Comparison of ENCODE assay signal across 20 mouse cellular contexts in genomic region chr11:29772279-29772678, GRCm38 (mm10). TPM values are rescaled to one million over a fixed set of nuclear protein-coding genes. Genes with fewer than 3 reads are reported as not detected.
DNase-seq lines count a peak whose midpoint lies in the region; TF ChIP-seq lines count a peak whose summit lies in the region.
"Had no signal": no experiment of that assay in that cellular context is flagged by ENCODE, and none has a peak within 500 bp of the region (broad histone marks: within the 10 kb centered on the region; RNA-seq: fewer than 3 reads in every experiment).

No protein-coding gene starts in this region.

- H3K27ac ChIP-seq in kidney, adult 2 months (ENCODE audit: insufficient read depth, low read depth, low read length), result no peak overlapping the region
- H3K27ac ChIP-seq: embryonic facial prominence, embryonic 10.5 days; kidney, postnatal 0 days; macrophage; midbrain, embryonic 12.5 days had no signal

- H3K27me3 ChIP-seq in kidney, adult 2 months (replicated peaks; ENCODE audit: control insufficient read depth, insufficient read depth, low read length), result no peaks in the 10 kb centered on the region
- H3K27me3 ChIP-seq: CH12.LX; midbrain, embryonic 12.5 days had no signal

- H3K4me3 ChIP-seq in kidney, adult 2 months (ENCODE audit: insufficient read depth, low read depth, low read length), result no peak overlapping the region
- H3K4me3 ChIP-seq: embryonic facial prominence, embryonic 10.5 days; midbrain, embryonic 12.5 days had no signal

- H3K36me3 ChIP-seq in kidney, adult 2 months (ENCODE audit: control insufficient read depth, insufficient read depth, low read length), result no peaks in the 10 kb centered on the region
- H3K36me3 ChIP-seq: embryonic facial prominence, embryonic 10.5 days; midbrain, embryonic 12.5 days had no signal

- 56% methylated on average over 1 of the region's 1 CpGs for WGBS in kidney, adult 2 months

- DNase-seq in adrenal gland, postnatal 10 days, result peak; percentile 65
- no peak for DNase-seq in adrenal gland, adult 8-10 months
- DNase-seq in kidney, postnatal 25 days, result peak; percentile 21 to 44
- no peak for DNase-seq in kidney, adult 2 months
- peak; percentile 79 for DNase-seq in urinary bladder, postnatal 14 days (ENCODE audit: low spot score)
- no peak for DNase-seq in urinary bladder, adult 2 months (ENCODE audit: low spot score)
- no peak for DNase-seq in thymus, postnatal 10 days (ENCODE audit: low spot score in 2 of 2)
- DNase-seq in cerebellum, adult 9-10 months, result no peak
- DNase-seq: cerebellum, postnatal 36 days; gastrocnemius, postnatal 25 days; heart, postnatal 36 days; liver; lung, adult 2 months; right cerebral cortex, postnatal 4 days; thymus, adult 18-20 months had no signal

- H3K4me1 ChIP-seq in kidney, adult 2 months (ENCODE audit: control insufficient read depth, insufficient read depth, low read length), result no peaks in the 10 kb centered on the region

- no peak for TF ChIP-seq CTCF in kidney, adult 2 months (conservative IDR thresholded peaks at IDR 0.05; ENCODE audit: insufficient read depth, insufficient read length, low read depth, low read length)

- TF ChIP-seq POLR2A in kidney, adult 2 months (IDR thresholded peaks at IDR 0.05; ENCODE audit: low read depth, low read length), result no peak

RNA-seq across cellular contexts. Expression of gene 4931440F15Rik, which starts 53.2 kb away (rescaled TPM):
- total RNA-seq in adrenal gland, postnatal 10 days (2021), result under 1 TPM; 0.48 to 0.64 TPM
- total RNA-seq in adrenal gland, adult 8-10 months (2022), result 1 to 10 TPM in 1 of 4 experiments, under 1 TPM in 3; 0.35 to 1.0 (median 0.85) TPM
- 0.05 and 0.15 TPM in 2 replicates for polyA plus RNA-seq in kidney, adult 2 months (2012; rRNA removed)
- 0.04 and 0.15 TPM in 2 replicates for polyA plus RNA-seq in urinary bladder, adult 2 months (2012; rRNA removed)
- total RNA-seq: CH12.LX had no signal
- polyA plus RNA-seq: macrophage had no signal

Comparison
In these comparisons a context has a peak if more than half of its experiments do, and no peak if none do; other contexts are left out.
1. DNase-seq: peak in adrenal gland, postnatal 10 days (single experiment), kidney, postnatal 25 days (2 of 2) and urinary bladder, postnatal 14 days (single experiment); none in adrenal gland, adult 8-10 months (single experiment), kidney, adult 2 months (single experiment), urinary bladder, adult 2 months (single experiment), thymus, postnatal 10 days (0 of 2) and cerebellum, adult 9-10 months (single experiment).